Mouse (Mus musculus): ENCODE data around the gene Gm28308.

Gene Gm28308

DNA sequence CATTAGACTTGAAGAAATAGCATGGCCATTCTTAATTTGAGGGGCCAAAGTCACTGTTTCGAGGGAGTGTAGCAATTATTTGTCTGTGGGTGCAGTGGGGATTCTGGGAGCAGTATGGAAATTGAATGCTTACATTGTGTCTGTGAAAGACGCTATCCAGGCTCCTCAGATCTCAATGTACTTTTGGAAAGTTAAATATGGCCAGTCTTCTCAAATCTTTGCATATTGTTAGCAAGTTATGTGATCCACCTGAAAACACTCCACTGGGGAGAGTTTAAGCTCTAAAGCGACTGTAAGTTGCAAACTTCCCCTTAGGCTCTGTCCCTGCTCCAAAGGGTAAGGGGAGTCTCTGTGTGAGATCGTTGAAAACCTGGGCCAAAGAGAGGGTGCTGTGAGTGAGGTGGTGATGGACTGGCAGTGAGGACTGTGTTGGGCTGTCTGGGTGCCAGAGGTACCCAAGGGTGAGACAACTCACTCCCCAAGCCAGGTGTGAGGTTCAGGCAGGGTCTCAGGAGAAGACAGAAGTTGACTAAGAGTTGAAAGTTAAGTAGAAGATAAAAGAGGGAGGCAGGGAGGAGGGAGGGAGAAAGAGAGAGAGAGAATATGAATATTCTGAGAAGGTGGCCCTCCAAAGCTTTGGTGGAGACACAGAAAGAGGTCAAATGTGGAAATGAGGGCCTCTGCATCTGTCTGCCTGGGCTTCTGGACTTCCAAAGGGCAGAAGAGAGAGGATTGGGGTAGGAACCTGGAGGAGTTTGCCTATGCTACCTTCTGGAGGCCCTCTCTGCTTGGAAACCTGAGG, 6.1 kb downstream of the Gm28308 start:
- CTCF ChIA-PET, result interaction anchor here in 1 of 4 experiments (1.0 to 1.5 kb wide), 2 partner anchors 11 to 43 kb away, joined by 3 to 4 read pairs; no protein-coding TSS in a partner anchor

GRCm38 (mm10) chr6:52205638-52206621, 7.2 kb downstream of the Gm28308 start:
- ChIA-PET POLR2A (interaction anchor here in 1 of 4 experiments (0.8 to 4.2 kb wide), 5 partner anchors 11 to 33 kb away, joined by 3 to 29 read pairs (median 3); no protein-coding TSS in a partner anchor), CTCF (interaction anchor here in 2 of 4 experiments (0.6 to 2.1 kb wide), 10 partner anchors 12 to 825 kb away, joined by 3 to 5 read pairs (median 4); partner anchors contain the start of genes 5730596B20Rik (in 1 of the 2), Hoxa10 (in 1 of the 2) and Hoxa7 (in 1 of the 2))

More for the DNA sequence above, 6.1 kb downstream of the Gm28308 start:
- POLR2A ChIA-PET, result no interaction called here

- POLR2A ChIA-PET, result interaction anchor here in 1 of 4 experiments (0.8 to 4.2 kb wide), 5 partner anchors 10 to 32 kb away, joined by 3 to 29 read pairs (median 3); no protein-coding TSS in a partner anchor
- CTCF ChIA-PET, result interaction anchor here in 2 of 4 experiments (0.5 to 2.1 kb wide), 10 partner anchors 12 to 824 kb away, joined by 3 to 5 read pairs (median 4); partner anchors contain the start of genes 5730596B20Rik (in 1 of the 2), Hoxa10 (in 1 of the 2) and Hoxa7 (in 1 of the 2)
These were observed 7.9 kb downstream of the Gm28308 start for GRCm38 (mm10) chr6:52205221-52205620.

- ChIA-PET POLR2A (interaction anchor here in 2 of 4 experiments (0.6 to 4.2 kb wide), 6 partner anchors 9 to 62 kb away, joined by 3 to 29 read pairs (median 4); partner anchors contain the start of genes Gm28308 (in 1 of the 2) and Hoxa3 (in 1 of the 2)), CTCF (interaction anchor here in 3 of 4 experiments (0.8 to 2.1 kb wide), 10 partner anchors 9 to 611 kb away, joined by 3 to 8 read pairs (median 4); partner anchors contain the start of gene Hoxa7 (in 2 of the 3))
These were observed 8.9 kb downstream of the Gm28308 start, which contains the start of gene Hoxa5 for GRCm38 (mm10) chr6:52204050-52204752. TSS of gene Hoxa5 (minus strand) at chr6:52204587.

- CTCF ChIA-PET, result interaction anchor here in 3 of 4 experiments (0.8 to 2.1 kb wide), 12 partner anchors 8 to 611 kb away, joined by 3 to 8 read pairs (median 3); partner anchors contain the start of genes Hoxa7 (in 2 of the 3) and Hoxa10 (in 1 of the 3)
These were observed 9.6 kb downstream of the Gm28308 start for GRCm38 (mm10) chr6:52203371-52204049.

DNA sequence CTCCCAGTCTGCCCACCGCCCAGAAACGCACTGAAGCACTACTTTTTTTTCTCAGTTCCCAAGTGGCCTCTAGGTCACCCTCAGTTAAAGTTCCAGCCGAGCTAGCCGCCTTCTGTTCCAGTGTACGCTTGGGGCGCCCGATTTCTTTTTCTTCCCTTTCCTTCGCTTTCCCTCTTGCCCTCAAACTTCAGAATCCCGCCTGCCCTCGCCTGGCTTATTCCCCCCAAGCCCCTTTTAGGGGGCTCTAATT, 10.1 kb downstream of the Gm28308 start:
- POLR2A ChIA-PET, result interaction anchor here in 2 of 4 experiments (0.9 to 4.2 kb wide), 9 partner anchors 8 to 326 kb away, joined by 3 to 29 read pairs (median 4); partner anchors contain the start of genes 5730596B20Rik (in 1 of the 2) and Hoxa4 (in 1 of the 2)
- CTCF ChIA-PET, result interaction anchor here (0.5 to 1.9 kb wide), 8 partner anchors 8 to 611 kb away, joined by 3 to 7 read pairs (median 3); partner anchors contain the start of genes Hoxa7 (in 2 of the 4) and Hoxa10 (in 1 of the 4)

More at GRCm38 (mm10) chr6:52203371-52204049, 9.6 kb downstream of the Gm28308 start:
- POLR2A ChIA-PET, result interaction anchor here in 3 of 4 experiments (0.6 to 4.2 kb wide), 10 partner anchors 10 to 327 kb away, joined by 3 to 29 read pairs (median 4); partner anchors contain the start of genes 5730596B20Rik (in 1 of the 3), Gm28308 (in 1 of the 3), Hoxa3 (in 1 of the 3) and Hoxa4 (in 1 of the 3)

- CTCF ChIA-PET, result interaction anchor here (0.5 to 1.9 kb wide), 9 partner anchors 8 to 610 kb away, joined by 3 to 9 read pairs (median 3); partner anchors contain the start of genes Hoxa7 (in 2 of the 4) and Hoxa10 (in 1 of the 4)
These were observed 10.6 kb downstream of the Gm28308 start for GRCm38 (mm10) chr6:52202362-52203120.

DNA sequence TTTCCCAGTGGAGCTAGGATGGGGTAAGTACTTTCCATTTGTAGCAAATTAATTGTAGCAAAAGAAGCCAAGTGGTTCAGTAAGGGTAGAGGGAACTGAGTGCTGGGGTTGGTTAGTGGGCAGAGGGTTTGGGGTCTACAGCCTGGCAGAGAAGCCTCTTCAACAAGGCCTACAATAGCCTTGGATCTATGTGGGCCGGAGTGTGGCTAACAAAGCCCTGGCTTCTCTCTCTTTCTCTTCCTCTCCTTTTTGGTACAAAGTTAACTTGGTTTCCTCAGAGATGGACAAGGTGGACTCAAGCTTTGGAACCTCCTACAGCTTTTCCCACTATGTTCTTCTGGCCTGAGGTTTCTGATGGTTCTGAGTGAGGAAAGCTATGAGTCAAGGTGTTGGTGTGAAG, 11.9 kb downstream of the Gm28308 start:
- ChIA-PET POLR2A (interaction anchor here in 2 of 4 experiments (0.8 to 1.9 kb wide), 8 partner anchors 9 to 48 kb away, joined by 3 to 8 read pairs (median 5); partner anchors contain the start of genes Hoxa4 (in 2 of the 2) and Hoxa1 (in 1 of the 2)), CTCF (interaction anchor here in 1 of 4 experiments (0.6 to 0.8 kb wide), 2 partner anchors 8 to 17 kb away, joined by 3 to 7 read pairs; no protein-coding TSS in a partner anchor)

More at GRCm38 (mm10) chr6:52202362-52203120, 10.6 kb downstream of the Gm28308 start:
- POLR2A ChIA-PET, result interaction anchor here (0.6 to 4.2 kb wide), 15 partner anchors 9 to 996 kb away, joined by 3 to 29 read pairs (median 4); partner anchors contain the start of genes Hoxa4 (in 2 of the 4), 5730596B20Rik (in 1 of the 4) and Hoxa1 (in 1 of the 4)

DNA sequence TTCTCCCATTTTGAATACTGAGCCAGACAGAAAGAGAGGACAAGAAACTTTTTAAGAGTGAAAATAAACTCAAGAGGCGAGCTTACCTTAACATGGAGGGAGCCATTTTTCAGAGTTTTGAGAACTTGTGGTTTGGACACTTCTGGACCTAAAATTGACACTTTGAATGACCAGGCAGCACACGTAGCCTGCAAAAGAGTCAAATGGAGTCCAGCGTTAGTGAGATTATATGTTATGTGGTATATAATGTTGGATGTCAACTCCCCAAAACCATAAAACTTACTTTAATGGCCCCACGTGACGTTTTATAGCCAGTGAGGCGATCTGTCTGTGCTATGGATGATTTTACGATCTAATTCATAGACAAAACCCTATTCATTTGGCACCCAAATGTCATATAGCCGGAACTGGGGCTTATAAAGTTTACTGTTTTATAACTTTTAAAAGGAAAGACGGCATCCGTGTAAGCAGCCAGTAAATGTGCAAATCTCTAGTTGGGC, 12.3 kb downstream of the Gm28308 start:
- ChIA-PET POLR2A (interaction anchor here in 2 of 4 experiments (0.8 to 1.9 kb wide), 5 partner anchors 9 to 47 kb away, joined by 3 to 8 read pairs (median 5); partner anchors contain the start of genes Hoxa1 (in 1 of the 2) and Hoxa4 (in 1 of the 2)), CTCF (no interaction called here)

- POLR2A ChIA-PET, result interaction anchor here in 1 of 4 experiments (0.6 to 1.9 kb wide), 3 partner anchors 8 to 38 kb away, joined by 3 to 8 read pairs (median 3); partner anchors contain the start of gene Hoxa4
- CTCF ChIA-PET, result interaction anchor here in 1 of 4 experiments (0.6 kb wide), 1 partner anchor 45 kb away, joined by 4 read pairs; no protein-coding TSS in a partner anchor
These were observed 12.9 kb downstream of the Gm28308 start for GRCm38 (mm10) chr6:52200073-52200750.

GRCm38 (mm10) chr6:52197271-52197670, 15.9 kb downstream of the Gm28308 start:
- ChIA-PET CTCF (interaction anchor here in 2 of 4 experiments (0.8 to 1.8 kb wide), 5 partner anchors 14 to 152 kb away, joined by 3 to 5 read pairs (median 3); partner anchors contain the start of gene Hoxa10 (in 1 of the 2)), POLR2A (interaction anchor here in 3 of 4 experiments (0.5 to 1.3 kb wide), 4 partner anchors 13 to 82 kb away, joined by 3 to 4 read pairs (median 3); no protein-coding TSS in a partner anchor)

GRCm38 (mm10) chr6:52196811-52197210, 16.3 kb downstream of the Gm28308 start:
- POLR2A ChIA-PET, result interaction anchor here in 3 of 4 experiments (0.5 to 1.3 kb wide), 4 partner anchors 12 to 82 kb away, joined by 3 to 4 read pairs (median 3); no protein-coding TSS in a partner anchor

DNA sequence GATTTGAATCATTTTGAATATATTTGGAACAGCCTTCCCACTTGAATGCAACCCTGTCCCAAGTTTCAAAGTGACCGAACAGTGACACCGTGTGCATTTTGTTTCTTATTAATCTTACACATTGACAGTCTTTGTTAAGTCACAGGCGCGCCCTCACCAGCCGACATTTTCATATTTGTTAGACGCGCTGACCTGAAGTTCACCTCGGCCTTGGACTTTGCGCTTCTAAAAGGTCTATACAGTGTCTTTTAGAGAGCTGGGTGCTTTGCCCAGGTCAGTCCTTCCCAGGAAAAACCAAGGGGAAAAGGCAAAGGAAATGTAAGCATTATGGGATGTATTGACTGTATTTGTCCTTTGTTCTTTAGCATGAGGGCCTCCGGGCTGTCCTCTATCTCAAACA, 18.4 kb downstream of the Gm28308 start:
- CTCF ChIA-PET, result interaction anchor here in 1 of 4 experiments (1.3 to 1.4 kb wide), 2 partner anchors 9 to 17 kb away, joined by 3 to 4 read pairs; partner anchors contain the start of gene Hoxa5
- POLR2A ChIA-PET, result interaction anchor here in 1 of 4 experiments (1.4 kb wide), 1 partner anchor 11 kb away, joined by 3 read pairs; no protein-coding TSS in a partner anchor

More at GRCm38 (mm10) chr6:52196811-52197210, 16.3 kb downstream of the Gm28308 start:
- CTCF ChIA-PET, result interaction anchor here in 2 of 4 experiments (0.8 to 1.8 kb wide), 4 partner anchors 15 to 151 kb away, joined by 3 to 5 read pairs (median 3); partner anchors contain the start of gene Hoxa10 (in 1 of the 2)
